Mouse (Mus musculus): ENCODE measurements around the gene Hist1h2bh.

DNA sequence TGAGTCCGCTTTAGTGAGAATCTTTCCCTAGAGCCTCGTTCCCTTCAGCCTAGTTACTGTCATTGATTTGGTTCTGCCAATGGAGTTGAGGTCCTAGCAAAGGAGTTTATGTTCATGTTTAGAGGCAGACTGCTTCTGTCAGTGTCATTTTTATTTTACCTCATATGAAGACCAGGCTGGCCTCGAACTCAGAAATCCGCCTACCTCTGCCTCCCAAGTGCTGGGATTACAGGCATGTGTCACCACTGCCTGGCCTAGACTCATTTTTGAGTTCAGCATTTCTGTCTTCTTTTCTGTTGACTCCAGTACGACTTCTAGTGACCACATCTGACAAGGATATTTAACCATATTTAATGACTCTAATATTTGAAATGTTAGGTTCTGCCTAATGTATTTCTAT, 27.9 kb downstream of the Hist1h2bh start:
- no peak for TF ChIP-seq CTCF (IDR thresholded peaks at IDR 0.05; ENCODE audit: low read depth, low read length)
- no peak for TF ChIP-seq POLR2A (IDR thresholded peaks at IDR 0.05; ENCODE audit: extremely low read depth, insufficient read depth, low read length)
